Mouse (Mus musculus) retina, embryonic 14.5 days (tissue): ENCODE measurements around the gene S100b.

Experiments used
- DNase-seq: peaks from one replicate; pipeline ENCODE4 v3.0.0-alpha.2; 2015; ENCODE audit warnings: low spot score

Gene S100b

GRCm38 (mm10) chr10:76260358-76261059, 6.9 kb downstream of the S100b start:
- peak; percentile 61 for DNase-seq

GRCm38 (mm10) chr10:76261447-76261846, 7.8 kb downstream of the S100b start:
- DNase-seq = no peak

- DNase-seq = no peak
Observed at GRCm38 (mm10) chr10:76262431-76262830, 8.8 kb downstream of the S100b start.

GRCm38 (mm10) chr10:76271238-76271637, 17.6 kb downstream of the S100b start:
- peak; percentile 47 for DNase-seq

GRCm38 (mm10) chr10:76275256-76275655, 21.6 kb downstream of the S100b start:
- no peak for DNase-seq

- no peak for DNase-seq
Observed at GRCm38 (mm10) chr10:76278541-76279097, 25.0 kb downstream of the S100b start.

GRCm38 (mm10) chr10:76288268-76288993, 34.8 kb downstream of the S100b start:
- DNase-seq = no peak

GRCm38 (mm10) chr10:76289052-76289451, 35.4 kb downstream of the S100b start:
- DNase-seq = no peak

GRCm38 (mm10) chr10:76289936-76290671, 36.5 kb downstream of the S100b start:
- DNase-seq = no peak

GRCm38 (mm10) chr10:76293222-76293621, 39.6 kb downstream of the S100b start:
- DNase-seq = no peak

- DNase-seq = no peak
Observed at GRCm38 (mm10) chr10:76300133-76300532, 46.5 kb downstream of the S100b start.

GRCm38 (mm10) chr10:76306738-76307137, 53.1 kb downstream of the S100b start:
- no peak for DNase-seq
